Mouse (Mus musculus) limb, embryonic 14.5 days (tissue): ENCODE measurements at regions not wholly inside any gene's neighbourhood (a gene's known extent, or its start where the extent isn't known, plus 50 kb on each side); places are given as distances from the start of the nearest gene placed in this dataset.

Experiments
- ATAC-seq: fragments of 200-750 bp; cut with Nextera tagmentation; 2 replicates; pipeline ENCODE4 v1.8.0; 2017; ENCODE audit warnings: low read depth, moderate number of reproducible peaks, moderate TSS enrichment; ENCODE audit not compliant: low FRiP score
- DNase-seq: peaks from one replicate; pipeline ENCODE4 v3.0.0-alpha.2; 2015; ENCODE audit warnings: low spot score
- H3K27ac ChIP-seq: fragments of 300-500 bp; sonication (generic); replicated peaks from 2 replicates; pipeline ENCODE4 v1.5.1; 2014; ENCODE audit warnings: low read depth, mild to moderate bottlenecking, low read length, moderate library complexity, mixed read lengths
- H3K27me3 ChIP-seq: fragments of 300-500 bp; sonication (generic); 2 replicates; pipeline ENCODE4 v1.6.1; 2014; ENCODE audit warnings: low read length, mixed read lengths; ENCODE audit not compliant: control insufficient read depth, insufficient read depth
- H3K36me3 ChIP-seq: fragments of 300-500 bp; sonication (generic); 2 replicates; pipeline ENCODE4 v1.6.1; 2014; ENCODE audit warnings: mild to moderate bottlenecking, low read length, moderate library complexity, mixed read lengths; ENCODE audit not compliant: control insufficient read depth, insufficient read depth
- H3K4me1 ChIP-seq: fragments of 300-500 bp; sonication (generic); 2 replicates; pipeline ENCODE4 v1.6.1; 2014; ENCODE audit warnings: antibody characterized with exemption, low read length, mixed read lengths; ENCODE audit not compliant: control insufficient read depth, insufficient read depth
- H3K4me2 ChIP-seq: fragments of 300-500 bp; sonication (generic); replicated peaks from 2 replicates; pipeline ENCODE4 v1.6.1; 2014; ENCODE audit warnings: low read depth, mild to moderate bottlenecking, low read length, moderate library complexity; ENCODE audit not compliant: severe bottlenecking
- H3K4me3 ChIP-seq: fragments of 300-500 bp; sonication (generic); replicated peaks from 2 replicates; pipeline ENCODE4 v1.5.1; 2014; ENCODE audit warnings: low read length
- H3K9ac ChIP-seq: fragments of 300-500 bp; sonication (generic); 2 replicates; pipeline ENCODE4 v1.6.1; 2014; ENCODE audit warnings: mild to moderate bottlenecking, low read depth, low read length, moderate library complexity; ENCODE audit not compliant: severe bottlenecking
- H3K9me3 ChIP-seq: fragments of 300-500 bp; sonication (generic); 2 replicates; pipeline ENCODE4 v1.6.1; 2016; ENCODE audit warnings: low read length; ENCODE audit not compliant: control insufficient read depth
- POLR2A ChIP-seq: fragments of 200-500 bp; IDR thresholded peaks from 2 replicates; pipeline ENCODE4 v1.8.0; 2012; ENCODE audit warnings: inconsistent platforms, mild to moderate bottlenecking, moderate library complexity, borderline replicate concordance; ENCODE audit not compliant: insufficient read depth, insufficient read length; ENCODE audit errors: extremely low read depth
- WGBS: fragments of 180-500 bp; shearing (Covaris S2); extraction: QIAGEN DNeasy Blood & Tissue Kit; methylation state at CpG from one replicate; pipeline ENCODE4 v1.1.7; 2014; 5-methylcytosine and 5-hydroxymethylcytosine counted together

DNA sequence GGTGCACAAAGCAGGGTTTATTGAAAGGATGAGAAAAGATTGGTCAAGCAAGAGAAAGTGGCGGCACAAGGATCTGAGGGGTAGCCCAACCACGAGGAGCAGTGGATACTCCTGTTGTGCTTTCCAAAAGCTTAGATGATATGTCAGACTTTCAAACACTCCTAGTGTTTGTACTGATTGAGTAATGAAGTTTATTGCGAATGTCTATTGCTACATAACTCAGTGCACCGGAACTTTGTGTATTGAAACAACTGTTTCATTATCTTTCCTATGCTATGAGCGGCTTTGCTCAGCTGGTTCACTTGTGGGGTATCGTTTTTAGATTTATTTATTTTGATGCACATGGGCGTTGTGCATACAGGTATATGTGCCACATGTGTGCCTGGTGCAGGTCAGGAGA lies 90.5 kb upstream of the Mki67 start:
- no peak overlapping the region for H3K4me3 ChIP-seq
- H3K9ac ChIP-seq = no peak overlapping the region
- no peak for DNase-seq

DNA sequence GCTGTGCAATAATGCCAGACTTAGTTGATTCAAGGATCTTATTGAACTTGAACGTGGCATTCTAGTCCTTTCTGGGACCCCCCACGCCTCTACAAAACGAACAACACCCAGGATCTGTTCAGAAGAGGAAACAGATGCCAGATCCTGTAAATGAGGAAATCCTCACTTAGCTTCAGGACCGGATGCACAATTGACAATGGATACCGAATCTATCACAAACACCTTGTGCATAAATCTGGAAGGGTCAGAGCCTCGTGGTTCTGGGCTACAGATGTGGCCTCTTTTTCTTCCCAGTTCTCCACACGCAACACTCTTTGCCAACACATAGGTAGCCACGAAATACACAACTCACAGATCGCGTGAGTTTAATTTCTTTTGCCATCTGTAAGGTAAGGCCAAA lies 93.0 kb upstream of the Mki67 start:
- 64% methylated on average over 10 of the region's 10 CpGs for WGBS
- no peak for TF ChIP-seq POLR2A
- no peak for DNase-seq
- Histone ChIP-seq H3K4me1 (0 out of 2 replicates have a peak, but pooled peaks cover 4% of the 10 kb centered on the region), H3K4me3 (no peak overlapping the region), H3K36me3 (no peaks in the 10 kb centered on the region), H3K9ac (no peak overlapping the region), H3K27me3 (no peaks in the 10 kb centered on the region), H3K27ac (no peak overlapping the region), H3K9me3 (no peaks in the 10 kb centered on the region), H3K4me2 (no peak overlapping the region)
- ATAC-seq = no peak

More for the DNA sequence above, 90.5 kb upstream of the Mki67 start:
- H3K9me3 ChIP-seq = no peaks in the 10 kb centered on the region
- no peak for ATAC-seq
- no peak for TF ChIP-seq POLR2A
- H3K4me1 ChIP-seq = 0 out of 2 replicates have a peak, but pooled peaks cover 6% of the 10 kb centered on the region
- H3K27ac ChIP-seq = no peak overlapping the region
- 93% methylated on average over 7 of the region's 7 CpGs for WGBS
- no peaks in the 10 kb centered on the region for H3K27me3 ChIP-seq
- H3K36me3 ChIP-seq = no peaks in the 10 kb centered on the region
- H3K4me2 ChIP-seq = no peak overlapping the region

DNA sequence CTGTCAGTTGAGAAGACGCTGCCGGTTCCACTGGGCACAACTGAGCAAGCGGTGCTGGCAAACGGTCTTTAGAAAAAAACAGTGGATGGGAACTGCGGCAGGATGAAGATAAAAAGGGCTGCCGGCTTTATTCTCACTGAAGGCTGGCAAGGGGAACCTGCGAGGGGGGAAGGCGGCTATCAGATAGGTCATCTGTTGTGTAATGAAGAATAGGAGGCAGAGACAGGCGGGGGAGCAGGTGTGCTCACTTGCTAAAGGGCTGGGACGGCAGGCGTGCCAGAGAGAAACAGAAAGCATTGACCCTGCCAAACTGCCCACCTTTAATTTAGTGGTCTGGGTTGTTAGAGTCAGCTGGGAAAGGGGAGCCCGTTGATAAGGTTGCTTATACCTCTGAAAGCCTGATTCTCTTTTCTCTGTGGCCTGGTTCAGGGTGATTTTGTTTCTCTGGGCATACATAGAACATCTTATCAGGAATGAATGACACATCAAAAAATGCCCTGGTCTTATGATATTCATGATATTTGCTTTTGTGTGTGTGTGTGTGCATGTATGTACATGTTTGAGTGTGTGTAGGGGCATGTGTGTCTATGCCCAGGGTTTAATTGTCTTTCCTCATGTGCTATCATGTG lies 93.7 kb upstream of the Mki67 start:
- no peak overlapping the region for H3K4me3 ChIP-seq
- H3K9me3 ChIP-seq = no peaks in the 10 kb centered on the region
- H3K9ac ChIP-seq = no peak overlapping the region
- no peak overlapping the region for H3K4me2 ChIP-seq
- 0 out of 2 replicates have a peak, but pooled peaks cover 4% of the 10 kb centered on the region for H3K4me1 ChIP-seq
- H3K27me3 ChIP-seq = no peaks in the 10 kb centered on the region
- no peaks in the 10 kb centered on the region for H3K36me3 ChIP-seq
- TF ChIP-seq POLR2A = no peak
- no peak overlapping the region for H3K27ac ChIP-seq
- no peak for ATAC-seq
- WGBS = 56% methylated on average over 12 of the region's 12 CpGs
- DNase-seq = no peak

DNA sequence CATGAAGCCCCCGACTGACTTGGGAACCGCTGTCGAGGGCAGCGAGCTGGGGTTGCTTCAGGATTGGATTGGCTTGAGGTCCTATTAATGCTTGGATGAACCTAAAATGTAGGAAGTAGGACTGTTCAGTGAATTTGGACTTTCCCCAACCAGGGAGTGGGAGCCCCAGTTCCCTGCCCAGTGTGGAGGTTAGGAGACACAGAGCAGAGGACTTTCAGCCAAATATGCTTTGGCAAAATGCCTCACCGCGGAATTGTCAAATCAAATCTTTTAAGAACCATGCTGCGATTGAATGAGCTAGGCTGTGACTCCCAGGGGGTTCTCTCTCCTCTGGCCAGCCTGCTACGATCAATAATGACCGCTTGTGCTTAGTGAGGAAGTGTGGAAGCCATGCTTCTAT lies 94.8 kb upstream of the Mki67 start:
- H3K4me3 ChIP-seq = no peak overlapping the region
- H3K9me3 ChIP-seq = no peaks in the 10 kb centered on the region
- no peak overlapping the region for H3K27ac ChIP-seq
- TF ChIP-seq POLR2A = no peak
- no peak for ATAC-seq
- H3K27me3 ChIP-seq = no peaks in the 10 kb centered on the region
- no peak overlapping the region for H3K4me2 ChIP-seq
- WGBS = 78% methylated on average over 9 of the region's 9 CpGs
- H3K36me3 ChIP-seq = no peaks in the 10 kb centered on the region
- no peak overlapping the region for H3K9ac ChIP-seq
- 0 out of 2 replicates have a peak, but pooled peaks cover 4% of the 10 kb centered on the region for H3K4me1 ChIP-seq
- DNase-seq = peak; percentile 15

DNA sequence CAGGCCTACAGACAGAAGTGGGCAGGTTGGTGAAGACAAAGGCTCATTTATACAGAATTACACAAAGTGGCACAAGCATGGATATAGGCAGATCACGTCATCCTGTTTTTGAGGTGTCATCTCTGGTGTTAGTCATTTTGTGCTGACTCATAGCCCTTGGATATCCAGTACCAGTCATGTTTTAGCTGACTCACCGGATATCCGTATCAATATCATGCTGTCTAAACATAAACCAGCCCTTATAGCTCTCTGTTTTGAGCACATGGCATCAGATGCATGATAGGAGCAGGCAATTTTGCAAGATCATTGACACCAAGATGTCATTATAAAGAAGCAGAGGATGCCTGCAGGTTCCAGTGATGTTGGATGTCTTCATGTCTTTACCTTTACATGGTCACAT lies 97.5 kb upstream of the Mki67 start:
- H3K4me3 ChIP-seq = no peak overlapping the region
- no peak overlapping the region for H3K4me2 ChIP-seq
- ATAC-seq = no peak
- H3K27me3 ChIP-seq = no peaks in the 10 kb centered on the region
- DNase-seq = no peak
- H3K4me1 ChIP-seq = 0 out of 2 replicates have a peak, but pooled peaks cover 4% of the 10 kb centered on the region
- WGBS = 91% methylated on average over 3 of the region's 3 CpGs
- no peaks in the 10 kb centered on the region for H3K36me3 ChIP-seq
- no peaks in the 10 kb centered on the region for H3K9me3 ChIP-seq
- H3K9ac ChIP-seq = no peak overlapping the region
- TF ChIP-seq POLR2A = no peak
- no peak overlapping the region for H3K27ac ChIP-seq
